Mouse (Mus musculus) forelimb bud, embryonic 11.5 days (tissue): Measurements from ENCODE around the gene Xlr4a.
"Not testable (repeated sequence)": the region's sequence is repeated elsewhere in the genome, so short reads cannot be mapped to it uniquely, and the experiment has no call there.

Experiments
- DNase-seq: peaks from one replicate; pipeline ENCODE4 v3.0.0-alpha.2; 2012; ENCODE audit warnings: low read depth, low spot score

Gene Xlr4a

DNA sequence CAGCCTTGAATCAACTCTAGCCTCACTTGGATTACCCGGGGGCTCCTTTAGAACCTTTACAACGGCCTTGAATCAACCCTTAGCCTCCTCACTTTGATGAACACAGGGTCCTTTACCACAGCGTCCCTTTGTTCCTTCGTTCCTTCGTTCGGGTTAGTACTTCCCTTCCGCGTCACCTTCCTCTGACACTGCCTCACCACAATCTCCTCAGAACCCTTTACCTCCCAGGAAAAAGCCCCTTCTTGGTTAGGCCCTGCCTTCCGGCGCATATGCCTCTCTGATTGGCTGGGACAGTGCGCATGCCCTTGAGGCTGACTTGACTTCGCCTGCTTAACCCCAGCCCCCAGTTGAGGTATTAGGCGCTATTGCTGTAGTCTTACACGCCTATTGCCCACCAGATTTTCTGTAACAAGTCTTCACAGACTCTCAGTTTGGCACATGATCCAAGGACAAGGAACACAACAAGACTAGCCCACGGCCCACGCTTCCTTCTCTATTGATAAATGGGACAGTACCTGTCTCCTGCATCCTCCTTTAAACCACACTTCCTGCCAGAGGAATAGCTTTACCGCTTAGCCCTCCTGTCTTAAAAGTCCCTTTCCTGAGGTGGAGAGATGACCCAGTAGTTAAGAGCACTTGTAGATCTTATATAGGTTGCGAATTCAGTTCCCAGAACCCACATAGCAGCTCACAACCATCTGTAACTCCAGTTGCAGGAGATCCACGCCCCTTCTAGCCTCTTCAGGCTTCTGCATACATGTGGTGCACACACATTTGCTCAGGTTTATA is at the start of gene Xlr4a:
TSS of gene Xlr4a (minus strand) at position 212 of the 789 bp plus-strand sequence.
- not testable (repeated sequence) for DNase-seq

- not testable (repeated sequence) for DNase-seq
These were observed 40.9 kb upstream of the Xlr4a start for GRCm38 (mm10) chrX:73122859-73123829.

GRCm38 (mm10) chrX:73116747-73117146 is 34.5 kb upstream of the Xlr4a start, which contains the start of gene Gm14685:
TSS of gene Gm14685 (plus strand) at chrX:73117047.
- DNase-seq, result not testable (repeated sequence)

DNA sequence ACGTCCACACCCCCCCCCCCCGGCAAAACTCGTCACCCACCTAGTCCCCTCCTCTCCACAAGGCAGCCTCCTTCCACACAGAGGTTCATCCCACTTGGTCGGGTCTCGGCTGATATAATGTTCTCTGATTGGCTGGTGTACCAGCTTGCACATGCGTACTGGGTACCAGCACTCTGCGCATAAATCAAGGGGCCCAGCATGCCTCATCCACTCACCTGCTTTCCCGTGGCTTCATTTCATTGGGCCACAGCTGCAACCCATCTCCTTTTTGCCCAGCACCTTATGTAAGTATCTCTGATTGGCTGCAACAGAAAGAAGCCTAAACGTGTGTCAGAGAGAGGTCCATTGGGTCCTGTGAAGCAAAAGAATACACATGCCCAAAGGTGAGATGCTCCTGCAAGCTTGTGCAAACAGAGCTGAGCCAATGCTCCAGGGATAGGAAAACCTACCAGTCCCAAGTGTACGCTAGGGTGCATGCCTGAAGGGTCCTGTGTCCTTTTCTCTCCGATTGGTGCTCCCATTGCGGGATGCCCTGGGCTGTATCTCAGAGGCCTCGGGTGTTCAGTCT is 14.7 kb upstream of the Xlr4a start, which contains the start of gene Xlr3a:
TSS of gene Xlr3a (minus strand) at position 155 of the 568 bp plus-strand sequence.
- not testable (repeated sequence) for DNase-seq

DNA sequence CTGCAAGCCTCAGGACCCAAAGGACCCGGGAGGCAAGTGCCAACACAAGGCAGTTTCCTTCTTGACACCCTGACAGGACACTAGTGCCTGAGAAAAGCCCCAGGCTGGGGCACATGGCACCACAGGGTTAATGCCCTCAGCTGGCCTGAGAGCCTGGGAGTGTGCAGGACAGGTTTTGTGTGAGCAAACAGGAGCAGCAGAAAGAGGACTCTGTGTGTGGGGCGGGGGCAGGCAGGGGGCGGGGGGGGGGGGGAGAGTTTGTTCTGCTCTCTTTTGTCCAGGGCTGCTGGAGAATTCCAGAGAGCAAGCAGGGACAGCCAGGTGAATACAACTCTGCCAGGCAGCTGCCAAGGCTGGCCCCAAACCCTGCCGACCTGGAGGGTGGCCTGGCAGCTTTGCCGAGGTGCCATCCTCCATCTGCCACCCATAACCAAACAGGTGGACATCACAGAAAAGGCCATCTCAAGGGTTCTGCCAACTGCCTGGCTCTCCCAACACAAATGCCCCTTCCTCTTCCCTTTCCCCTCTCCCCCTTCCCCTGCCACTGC is 15.4 kb downstream of the Xlr4a start:
- DNase-seq, result not testable (repeated sequence)

GRCm38 (mm10) chrX:73064415-73064793 is 17.9 kb downstream of the Xlr4a start, which contains the start of gene Pnma3:
TSS of gene Pnma3 (plus strand) at chrX:73064787.
- DNase-seq, result no peak

- peak; percentile 9 for DNase-seq
These were observed 18.5 kb downstream of the Xlr4a start for GRCm38 (mm10) chrX:73063512-73064414.

DNA sequence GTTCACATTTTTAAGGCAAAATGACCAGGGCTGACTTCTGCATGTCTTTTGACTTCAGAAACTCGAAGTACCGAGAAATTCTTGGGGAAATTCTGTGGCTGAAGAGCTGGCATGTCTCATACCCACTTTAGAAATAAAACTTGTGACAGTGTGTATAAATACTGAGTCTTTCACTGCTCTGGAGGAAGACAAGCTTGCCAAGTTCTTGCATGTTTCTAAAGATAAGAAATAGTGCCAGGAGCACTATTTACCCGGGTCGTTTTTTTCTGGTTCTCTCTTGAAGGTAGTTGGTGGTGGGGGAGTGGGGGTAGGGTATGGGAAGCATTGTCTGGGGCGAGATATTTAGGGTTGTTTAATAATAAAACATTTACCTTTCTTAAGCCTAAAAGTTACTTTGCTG is 20.0 kb downstream of the Xlr4a start:
- no peak for DNase-seq

GRCm38 (mm10) chrX:73061528-73061927 is 20.8 kb downstream of the Xlr4a start:
- no peak for DNase-seq

DNA sequence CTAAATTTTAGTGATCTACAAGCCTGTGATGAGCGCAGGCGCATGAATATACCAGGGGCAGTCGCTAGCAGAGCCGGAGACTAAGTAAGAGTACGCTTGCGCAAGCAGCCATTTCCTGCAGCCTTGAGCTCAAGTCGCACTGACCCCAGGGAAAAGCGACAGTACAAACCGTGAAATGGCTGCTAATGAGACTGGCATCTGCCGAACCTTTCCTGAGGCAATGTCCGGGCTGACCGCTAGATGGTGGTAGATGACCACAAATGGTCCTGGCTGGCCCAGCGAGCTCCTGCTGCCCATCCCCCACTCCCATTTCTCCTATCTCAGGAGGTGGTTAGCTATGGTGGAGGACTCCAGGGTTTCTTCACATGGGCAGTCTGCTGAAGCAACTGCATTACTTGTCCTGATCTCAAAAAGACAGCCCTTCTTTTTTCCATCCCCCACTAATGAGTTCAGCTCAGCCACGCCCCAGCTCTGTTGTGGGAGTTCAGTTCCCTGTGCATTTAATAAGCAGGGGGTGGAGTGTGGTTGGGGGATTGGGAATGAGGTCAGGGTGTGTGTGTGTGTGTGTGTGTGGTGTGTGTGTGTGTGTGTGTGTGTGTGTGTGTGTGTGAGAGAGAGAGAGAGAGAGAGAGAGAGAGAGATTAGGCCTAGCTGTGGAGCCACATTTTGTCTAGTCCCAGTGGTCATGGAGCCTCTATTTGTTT is 28.3 kb downstream of the Xlr4a start:
- DNase-seq, result peak; percentile 90

DNA sequence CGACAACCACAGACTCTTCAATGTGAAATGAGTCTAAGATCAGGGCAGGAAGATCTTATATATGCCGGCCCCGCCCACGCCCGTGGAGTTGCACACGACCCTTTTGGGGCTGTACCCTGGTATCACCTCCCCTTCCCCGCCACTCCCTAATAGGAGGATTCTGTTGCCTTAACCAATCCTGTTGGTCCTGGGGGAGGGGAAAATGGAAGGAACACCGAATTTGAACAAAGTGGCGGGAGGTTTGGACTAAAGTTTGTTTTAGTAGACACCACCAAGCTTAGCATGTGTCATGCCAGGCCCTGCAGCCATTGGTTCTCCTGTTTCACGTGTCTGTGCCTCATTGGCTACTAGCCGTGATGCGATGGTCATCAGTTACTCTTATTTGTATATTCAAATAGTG is 42.6 kb downstream of the Xlr4a start:
- no peak for DNase-seq

DNA sequence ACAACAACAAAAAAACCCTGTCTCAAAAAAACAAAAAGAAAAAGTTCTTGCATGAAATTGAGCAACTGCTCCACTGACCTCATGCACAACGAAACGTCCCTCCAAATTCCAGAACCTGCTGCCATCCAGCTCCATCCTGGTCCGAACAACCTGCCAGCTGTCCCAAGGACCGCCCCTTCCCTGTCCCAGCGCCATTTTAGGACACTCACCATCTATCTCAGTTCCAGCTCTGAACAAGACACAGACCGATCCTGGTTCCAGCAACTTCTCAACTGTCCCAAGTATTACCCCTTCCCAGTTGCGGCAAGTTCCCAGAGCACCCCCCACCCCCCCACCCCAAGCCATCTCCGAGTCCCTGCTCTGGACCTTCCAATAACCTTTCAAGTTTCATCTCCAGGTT is 43.4 kb downstream of the Xlr4a start:
- DNase-seq, result no peak

GRCm38 (mm10) chrX:73037003-73037402 is 45.3 kb downstream of the Xlr4a start, which contains the start of gene Pnma5:
TSS of gene Pnma5 (minus strand) at chrX:73037103.
- no peak for DNase-seq
